Mouse (Mus musculus) liver, adult 2 months (tissue): ENCODE data around the gene Bcar3. TPM values are rescaled to one million over a fixed set of nuclear protein-coding genes. Genes with fewer than 3 reads are reported as not detected.
A peak's percentile ranks its signal among the peaks of the same experiment; 100 is the strongest.

Experiments
- DNase-seq: peaks from one replicate; pipeline ENCODE4 v3.0.0-alpha.2; 2011; ENCODE audit warnings: low read depth, low spot score; ENCODE audit errors: extremely low read depth
- H3K27ac ChIP-seq: fragments of 200-500 bp; replicated peaks from 2 replicates; pipeline ENCODE4 v1.5.1; 2012; ENCODE audit warnings: low read depth, mild to moderate bottlenecking, control low read depth, inconsistent platforms, low read length; ENCODE audit not compliant: insufficient read depth
- H3K27me3 ChIP-seq: fragments of 200-500 bp; 2 replicates; pipeline ENCODE4 v1.6.1; 2012; ENCODE audit warnings: mild to moderate bottlenecking, moderate library complexity, low read length, inconsistent platforms; ENCODE audit not compliant: control insufficient read depth, insufficient read depth
- H3K36me3 ChIP-seq: fragments of 200-500 bp; 2 replicates; pipeline ENCODE4 v1.6.1; 2012; ENCODE audit warnings: low read length, inconsistent platforms; ENCODE audit not compliant: control insufficient read depth, insufficient read depth
- H3K4me1 ChIP-seq: fragments of 200-500 bp; 2 replicates; pipeline ENCODE4 v1.6.1; 2011; ENCODE audit warnings: low read length; ENCODE audit not compliant: control insufficient read depth, insufficient read depth
- H3K4me3 ChIP-seq: fragments of 200-500 bp; 2 replicates; pipeline ENCODE4 v1.5.1; 2011; ENCODE audit warnings: low read depth, mild to moderate bottlenecking, control low read depth, low read length, moderate library complexity; ENCODE audit not compliant: insufficient read depth
- H3K79me2 ChIP-seq: fragments of 200-500 bp; 2 replicates; pipeline ENCODE4 v1.6.1; 2012; ENCODE audit warnings: inconsistent platforms, mild to moderate bottlenecking, low read length, moderate library complexity; ENCODE audit not compliant: control insufficient read depth, insufficient read depth
- H3K9ac ChIP-seq: fragments of 200-500 bp; 2 replicates; pipeline ENCODE4 v1.6.1; 2012; ENCODE audit warnings: low read depth, mild to moderate bottlenecking, control low read depth, inconsistent platforms, low read length
- CTCF ChIP-seq: fragments of 200-500 bp; IDR thresholded peaks from 2 replicates; pipeline ENCODE4 v1.5.1; 2011; ENCODE audit warnings: low read depth, low read length, control low read depth
- POLR2A ChIP-seq: fragments of 200-500 bp; IDR thresholded peaks from 2 replicates; pipeline ENCODE4 v1.6.1; 2011; ENCODE audit warnings: low read length, control low read depth; ENCODE audit not compliant: insufficient read depth; ENCODE audit errors: extremely low read depth
- WGBS: fragments of 180-500 bp; shearing (Covaris S2); methylation state at CpG from one replicate; pipeline ENCODE4 v1.1.7; 2018; 5-methylcytosine and 5-hydroxymethylcytosine counted together
- polyA plus RNA-seq: library from polyadenylated mRNA; depleted of rRNA; stranded (reverse); fragments of >200 nt; gene quantifications from 2 replicates; pipeline ENCODE4 v1.2.3, GENCODE M21; 2012
- total RNA-seq: library from RNA; depleted of rRNA; stranded (reverse); fragments of >200 nt; gene quantifications from 2 replicates; pipeline ENCODE4 v1.2.3, GENCODE M21; 2014

Gene Bcar3
- total and polyA plus RNA-seq, 2 experiments: 44.4 to 45.5 TPM

- no peaks in the 10 kb centered on the region for H3K27me3 ChIP-seq
- DNase-seq: no peak
Observed at GRCm38 (mm10) chr3:122507826-122508225, 213.9 kb downstream of the Bcar3 start.

DNA sequence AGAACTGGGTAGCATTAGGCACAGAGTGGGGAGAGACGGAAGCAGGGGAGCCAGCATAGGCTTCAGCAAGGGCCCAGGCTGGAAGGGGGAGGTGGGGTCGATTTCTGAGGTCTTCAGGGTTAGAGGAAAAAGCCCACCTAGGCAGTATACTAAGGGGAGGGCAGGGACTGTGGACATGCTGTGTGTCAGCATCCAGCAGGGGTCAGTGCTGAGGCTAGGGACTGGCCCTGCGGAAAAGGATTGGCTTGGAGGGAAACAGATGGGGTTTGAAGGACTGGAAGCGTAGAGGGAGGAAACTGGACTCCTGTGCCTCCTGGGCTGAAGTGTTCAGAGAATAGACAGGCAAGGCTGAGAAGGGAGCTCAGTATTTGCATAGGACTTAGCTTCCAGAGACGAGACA lies 215.1 kb downstream of the Bcar3 start:
- H3K9ac ChIP-seq: no peak overlapping the region
- H3K36me3 ChIP-seq: peaks cover 5% of the 10 kb centered on the region; the same call in 1 of the 2 replicates
- TF ChIP-seq POLR2A: no peak
- peak; percentile 98 for TF ChIP-seq CTCF
- H3K4me3 ChIP-seq: no peak overlapping the region
- H3K4me1 ChIP-seq: peaks cover 32% of the 10 kb centered on the region
- peaks cover 9% of the 10 kb centered on the region; the same call in 1 of the 2 replicates for H3K79me2 ChIP-seq
- peak overlapping the region; percentile 71 for H3K27ac ChIP-seq
- 26% methylated on average over 5 of the region's 5 CpGs for WGBS
- peak; percentile 54 for DNase-seq
- no peaks in the 10 kb centered on the region for H3K27me3 ChIP-seq

More at GRCm38 (mm10) chr3:122507826-122508225, 213.9 kb downstream of the Bcar3 start:
- Histone ChIP-seq H3K4me1 (peaks cover 36% of the 10 kb centered on the region), H3K79me2 (peaks cover 17% of the 10 kb centered on the region), H3K9ac (no peak overlapping the region), H3K4me3 (no peak overlapping the region), H3K36me3 (peaks cover 9% of the 10 kb centered on the region; the same call in 1 of the 2 replicates), H3K27ac (no peak overlapping the region)
- WGBS: 93% methylated on average over 14 of the region's 14 CpGs
- TF ChIP-seq POLR2A (no peak), CTCF (no peak)

DNA sequence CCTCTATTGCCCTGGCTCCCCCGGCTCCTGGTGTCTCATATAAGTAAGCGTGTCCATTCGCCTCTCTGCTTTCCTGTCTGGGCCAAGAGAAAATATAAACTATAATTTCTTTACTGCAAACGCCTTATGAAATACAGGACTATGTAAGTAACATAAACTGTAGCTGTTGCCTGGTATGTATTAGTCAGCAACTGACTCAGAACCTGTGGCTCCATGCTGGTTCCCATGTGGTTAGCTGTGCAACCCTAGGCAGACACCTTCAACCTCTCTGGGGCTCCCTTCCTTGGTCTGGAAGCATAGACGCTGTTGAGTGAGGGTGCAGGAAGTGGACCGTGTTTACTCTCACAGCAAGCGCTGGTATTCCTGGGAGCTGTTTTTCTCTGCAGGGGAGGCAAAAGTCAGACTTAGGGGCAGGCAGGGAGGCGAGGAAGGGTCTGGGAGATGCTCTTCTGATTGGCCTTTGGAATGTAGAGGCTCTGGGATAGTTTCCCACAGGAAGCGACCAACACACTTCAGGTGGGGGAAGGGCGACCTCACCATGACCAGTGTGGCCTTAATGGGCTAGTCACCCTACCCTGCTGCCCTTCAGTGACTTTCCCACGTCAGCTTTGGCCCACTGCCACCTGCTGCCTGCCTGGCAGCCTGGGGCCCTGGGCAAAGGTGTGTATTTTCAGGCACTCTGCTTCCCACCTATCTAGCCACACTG lies 215.8 kb downstream of the Bcar3 start:
- H3K9ac ChIP-seq: no peak overlapping the region; the same call in 1 of the 2 replicates
- peaks cover 5% of the 10 kb centered on the region; the same call in 1 of the 2 replicates for H3K79me2 ChIP-seq
- whole genome bisulfite sequencing: 25% methylated on average over 11 of the region's 11 CpGs
- peaks cover 32% of the 10 kb centered on the region for H3K4me1 ChIP-seq
- 0 out of 2 replicates have a peak overlapping the region, but pooled peaks have one; percentile 2 for H3K4me3 ChIP-seq
- peak overlapping the region; percentile 71 for H3K27ac ChIP-seq
- H3K36me3 ChIP-seq: peaks cover 5% of the 10 kb centered on the region; the same call in 1 of the 2 replicates
- no peaks in the 10 kb centered on the region for H3K27me3 ChIP-seq
- peak; percentile 95 for DNase-seq
- TF ChIP-seq CTCF (no peak), POLR2A (no peak)

DNA sequence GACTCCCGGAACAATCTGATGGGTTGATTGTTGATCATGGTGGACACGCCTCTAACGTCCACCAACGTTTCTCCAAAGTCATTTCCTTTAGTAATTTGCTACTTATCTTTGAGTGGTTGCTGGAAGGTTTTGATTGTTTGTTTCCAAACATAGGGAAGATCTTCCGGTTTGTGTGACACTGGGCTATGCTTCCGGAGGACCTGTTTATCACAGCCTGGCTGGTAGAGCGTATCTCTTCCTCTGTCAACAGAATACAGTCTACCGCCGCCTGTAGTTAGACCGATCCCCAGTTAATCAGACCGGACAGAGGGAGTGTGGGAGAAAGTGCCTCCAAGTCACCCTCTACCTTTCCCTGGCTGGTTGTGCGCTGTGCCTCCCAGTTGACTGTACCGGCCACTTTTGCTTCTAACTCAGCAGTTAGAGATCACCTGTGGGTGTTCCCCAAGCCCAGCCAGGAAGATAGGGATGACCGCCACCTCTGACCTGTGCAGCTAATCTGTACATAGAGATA lies 216.4 kb downstream of the Bcar3 start:
- Histone ChIP-seq H3K79me2 (peaks cover 4% of the 10 kb centered on the region; the same call in 1 of the 2 replicates), H3K4me3 (peak overlapping the region; percentile 2; the same call in 1 of the 2 replicates), H3K27me3 (no peaks in the 10 kb centered on the region), H3K27ac (peak overlapping the region; percentile 71), H3K36me3 (peaks cover 6% of the 10 kb centered on the region; the same call in 1 of the 2 replicates), H3K4me1 (peaks cover 32% of the 10 kb centered on the region), H3K9ac (peak overlapping the region; percentile 13)
- WGBS: 7% methylated on average over 14 of the region's 14 CpGs
- no peak for TF ChIP-seq POLR2A
- DNase-seq: peak; percentile 70

DNA sequence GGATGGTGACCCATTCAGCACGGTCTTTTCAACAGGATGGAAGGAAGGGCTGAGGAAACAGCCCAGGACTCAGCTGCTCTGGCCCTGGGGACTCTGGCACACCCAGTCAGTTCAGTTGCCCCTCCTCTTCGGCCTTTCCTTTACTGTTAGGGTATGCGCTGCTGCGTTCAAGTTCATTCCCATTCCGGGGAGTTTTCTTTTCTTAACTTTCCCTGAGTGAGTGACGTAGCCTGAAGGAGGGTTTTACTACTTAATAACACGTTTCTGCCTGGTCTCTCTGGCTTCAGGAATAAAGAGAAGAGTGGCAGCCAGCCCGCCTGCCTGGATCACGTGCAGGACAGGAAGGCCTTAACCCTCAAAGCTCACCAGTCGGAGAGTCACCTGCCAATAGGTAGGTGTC lies 217.0 kb downstream of the Bcar3 start:
- WGBS: 19% methylated on average over 10 of the region's 10 CpGs
- DNase-seq: peak; percentile 60
- H3K27ac ChIP-seq: peak overlapping the region; percentile 71

More for the DNA sequence above, 217.0 kb downstream of the Bcar3 start:
- peaks cover 9% of the 10 kb centered on the region; the same call in 1 of the 2 replicates for H3K79me2 ChIP-seq
- H3K36me3 ChIP-seq: peaks cover 7% of the 10 kb centered on the region; the same call in 1 of the 2 replicates
- H3K4me1 ChIP-seq: peaks cover 32% of the 10 kb centered on the region
- H3K27me3 ChIP-seq: no peaks in the 10 kb centered on the region
- peak overlapping the region; percentile 53 for H3K9ac ChIP-seq
- H3K4me3 ChIP-seq: no peak overlapping the region
- TF ChIP-seq CTCF: no peak
- no peak for TF ChIP-seq POLR2A
